Mouse (Mus musculus) kidney, postnatal 0 days (tissue): Measurements from ENCODE around the gene Olfr715b. TPM values are rescaled to one million over a fixed set of nuclear protein-coding genes. Genes with fewer than 3 reads are reported as not detected.
"Not testable (repeated sequence)": the region's sequence is repeated elsewhere in the genome, so short reads cannot be mapped to it uniquely, and the experiment has no call there.

Experiments used
- ATAC-seq: fragments of 200-750 bp; cut with Nextera tagmentation; replicated peaks from 2 replicates; pipeline ENCODE4 v1.8.0; 2017; ENCODE audit warnings: low read depth, moderate number of reproducible peaks, moderate TSS enrichment, moderate library complexity; ENCODE audit not compliant: low FRiP score
- DNase-seq: peaks from one replicate; pipeline ENCODE4 v3.0.0-alpha.2; 2016; ENCODE audit warnings: low spot score
- H3K27ac ChIP-seq: fragments of 300-500 bp; sonication (generic); 2 replicates; pipeline ENCODE4 v1.5.1; 2014; ENCODE audit warnings: mild to moderate bottlenecking
- H3K27me3 ChIP-seq: fragments of 300-500 bp; sonication (generic); 2 replicates; pipeline ENCODE4 v1.6.1; 2014; ENCODE audit warnings: low read length, mixed read lengths; ENCODE audit not compliant: insufficient read depth
- H3K36me3 ChIP-seq: fragments of 300-500 bp; sonication (generic); 2 replicates; pipeline ENCODE4 v1.6.1; 2014; ENCODE audit warnings: low read length, mixed read lengths; ENCODE audit not compliant: insufficient read depth
- H3K4me1 ChIP-seq: fragments of 300-500 bp; sonication (generic); replicated peaks from 2 replicates; pipeline ENCODE4 v1.6.1; 2014; ENCODE audit warnings: antibody characterized with exemption, low read length, mixed read lengths; ENCODE audit not compliant: insufficient read depth
- H3K4me2 ChIP-seq: fragments of 300-500 bp; sonication (generic); 2 replicates; pipeline ENCODE4 v1.6.1; 2014; ENCODE audit warnings: mild to moderate bottlenecking, low read length, moderate library complexity, mixed read lengths
- H3K4me3 ChIP-seq: fragments of 300-500 bp; sonication (generic); replicated peaks from 2 replicates; pipeline ENCODE4 v1.5.1; 2014; ENCODE audit warnings: low read depth, low read length
- H3K9ac ChIP-seq: fragments of 300-500 bp; sonication (generic); 2 replicates; pipeline ENCODE4 v1.6.1; 2014; ENCODE audit warnings: low read depth, low read length
- H3K9me3 ChIP-seq: fragments of 300-500 bp; sonication (generic); replicated peaks from 2 replicates; pipeline ENCODE4 v1.6.1; 2016; ENCODE audit warnings: low read length, inconsistent platforms, mixed read lengths
- CTCF ChIP-seq: IDR thresholded peaks from 2 replicates; pipeline ENCODE4 v1.5.1; 2016; ENCODE audit warnings: antibody characterized with exemption, low read depth, mild to moderate bottlenecking, moderate library complexity
- WGBS: fragments of 180-500 bp; shearing (Covaris S2); extraction: QIAGEN DNeasy Blood & Tissue Kit; methylation state at CpG from one replicate; pipeline ENCODE4 v1.1.7; 2014; 5-methylcytosine and 5-hydroxymethylcytosine counted together
- polyA plus RNA-seq: library from polyadenylated mRNA; unstranded; fragments of >200 nt; fragmentation: Nextera tagmentation; extraction: Ambion mirVana; gene quantifications from 2 replicates; pipeline ENCODE4 v1.2.1, GENCODE M21; 2015

The Olfr715b gene
- polyA plus RNA-seq: not detected in 2 replicates

DNA sequence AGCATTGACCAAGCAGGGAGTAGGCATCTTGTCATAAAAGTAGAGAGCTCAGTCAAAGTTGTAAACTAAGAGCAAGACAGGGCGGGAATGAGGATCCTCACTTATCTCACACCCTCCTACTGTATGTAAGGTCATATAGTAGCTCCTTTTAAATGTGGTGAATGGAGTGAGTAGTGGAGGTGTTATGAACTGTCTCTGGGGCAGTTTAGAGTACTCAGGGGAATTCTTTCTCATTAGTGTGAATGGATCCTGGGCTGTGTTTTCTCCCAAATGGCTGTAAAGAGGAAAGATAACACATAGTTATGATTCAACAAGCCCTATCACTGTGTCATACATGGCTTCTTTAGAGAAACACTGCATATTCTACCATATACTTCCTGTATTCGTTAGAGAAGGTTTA lies at the start of gene Olfr715b:
TSS of gene Olfr715b (minus strand) at position 101 of the 400 bp plus-strand sequence.
- H3K27ac ChIP-seq: not testable (repeated sequence)
- WGBS: 70% methylated on average over 1 of the region's 2 CpGs

DNA sequence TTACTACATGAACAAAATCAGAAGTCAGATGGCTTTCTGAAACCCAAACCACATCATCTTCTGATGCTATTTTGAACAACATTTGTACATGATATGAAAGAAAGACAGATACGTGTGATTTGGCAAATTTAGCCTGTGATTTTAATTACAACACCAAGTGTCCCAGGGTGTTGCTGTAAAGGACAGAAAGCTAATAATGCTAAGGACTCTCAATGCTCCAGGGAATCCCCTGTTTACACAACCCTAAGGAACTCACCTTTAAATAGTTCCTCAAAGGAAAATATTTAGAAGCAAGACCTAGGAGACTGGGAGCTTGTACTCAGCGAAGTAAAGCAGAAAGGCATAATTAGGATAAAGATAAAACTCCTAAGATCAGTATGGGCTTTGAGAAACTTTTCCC lies 27.9 kb upstream of the Olfr715b start, which contains the start of gene Olfr716:
TSS of gene Olfr716 (plus strand) at position 301 of the 400 bp plus-strand sequence.
- not testable (repeated sequence) for H3K4me3 ChIP-seq, H3K9me3 ChIP-seq, DNase-seq, H3K36me3 ChIP-seq, H3K27me3 ChIP-seq, H3K4me2 ChIP-seq, H3K9ac ChIP-seq, H3K27ac ChIP-seq, H3K4me1 ChIP-seq, ATAC-seq
- WGBS: 61% methylated on average over 2 of the region's 2 CpGs

More for the DNA sequence above, at the start of gene Olfr715b:
- not testable (repeated sequence) for DNase-seq, H3K4me3 ChIP-seq, H3K9me3 ChIP-seq, H3K36me3 ChIP-seq, H3K9ac ChIP-seq, H3K27me3 ChIP-seq, ATAC-seq, H3K4me1 ChIP-seq, H3K4me2 ChIP-seq

DNA sequence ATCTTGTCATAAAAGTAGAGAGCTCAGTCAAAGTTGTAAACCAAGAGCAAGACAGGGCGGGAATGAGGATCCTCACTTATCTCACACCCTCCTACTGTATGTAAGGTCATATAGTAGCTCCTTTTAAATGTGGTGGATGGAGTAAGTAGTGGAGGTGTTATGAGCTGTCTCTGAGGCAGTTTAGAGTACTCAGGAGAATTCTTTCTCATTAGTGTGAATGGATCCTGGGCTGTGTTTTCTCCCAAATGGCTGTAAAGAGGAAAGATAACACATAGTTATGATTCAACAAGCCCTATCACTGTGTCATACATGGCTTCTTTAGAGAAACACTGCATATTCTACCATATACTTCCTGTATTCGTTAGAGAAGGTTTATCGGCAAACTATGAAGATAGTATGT lies 20.8 kb upstream of the Olfr715b start, which contains the start of gene Olfr715:
TSS of gene Olfr715 (minus strand) at position 101 of the 400 bp plus-strand sequence.
- 92% methylated on average over 2 of the region's 3 CpGs for WGBS
- H3K4me1 ChIP-seq, H3K4me3 ChIP-seq, H3K36me3 ChIP-seq, H3K4me2 ChIP-seq, DNase-seq, H3K27me3 ChIP-seq, H3K9ac ChIP-seq, H3K27ac ChIP-seq, H3K9me3 ChIP-seq, ATAC-seq: not testable (repeated sequence)

DNA sequence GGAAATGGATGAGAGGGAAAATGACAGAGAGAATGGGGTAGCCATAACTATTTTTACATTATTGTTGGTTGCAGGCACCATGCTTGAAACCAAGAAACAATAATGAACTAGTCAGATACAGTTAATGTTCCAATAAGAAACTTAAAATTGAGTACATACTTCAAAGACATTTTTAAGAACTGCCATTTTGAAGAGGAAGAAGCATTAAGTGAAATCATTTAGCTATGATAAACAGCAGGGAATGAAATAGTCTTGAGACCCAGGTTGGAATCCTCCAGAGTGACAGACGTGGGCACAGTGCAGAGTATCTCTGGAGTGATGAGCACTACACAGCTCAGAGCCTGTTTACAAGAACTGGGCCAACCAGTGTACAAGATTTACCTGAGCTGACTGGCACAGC lies 17.2 kb downstream of the Olfr715b start, which contains the start of gene Olfr17:
TSS of gene Olfr17 (plus strand) at position 301 of the 400 bp plus-strand sequence.
- DNase-seq: no peak
- Histone ChIP-seq H3K4me1 (no peaks in the 10 kb centered on the region), H3K9ac (no peak within 1 kb of the TSS), H3K27me3 (no peaks in the 10 kb centered on the region), H3K27ac (no peak within 1 kb of the TSS), H3K9me3 (no peaks in the 10 kb centered on the region), H3K4me3 (no peak within 1 kb of the TSS), H3K36me3 (no peaks in the 10 kb centered on the region), H3K4me2 (no peak within 1 kb of the TSS)
- no peak for TF ChIP-seq CTCF
- WGBS: 56% methylated on average over 1 of the region's 1 CpGs
- ATAC-seq: no peak

DNA sequence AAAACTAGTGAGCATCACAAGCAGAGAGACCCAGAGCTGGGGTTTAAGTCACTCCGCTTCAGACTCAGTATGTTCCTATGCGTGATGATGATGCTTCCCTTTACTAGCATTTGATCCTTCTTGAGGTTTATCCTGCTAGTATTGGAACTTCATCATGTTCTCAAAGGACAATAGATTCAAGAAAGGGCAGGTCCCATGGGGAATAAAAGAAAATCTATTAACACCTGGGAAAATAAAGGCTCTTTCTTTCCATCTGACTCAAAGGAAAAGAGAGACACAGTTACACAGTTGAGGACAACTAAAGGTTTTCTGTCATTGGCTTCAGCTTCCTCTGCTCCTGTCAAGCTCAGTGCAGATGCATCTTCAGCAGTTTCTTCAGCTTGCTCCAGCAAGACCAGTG lies 39.5 kb downstream of the Olfr715b start, which contains the start of gene Olfr714:
TSS of gene Olfr714 (plus strand) at position 301 of the 400 bp plus-strand sequence.
- Histone ChIP-seq H3K4me3 (no peak within 1 kb of the TSS), H3K4me1 (no peaks in the 10 kb centered on the region), H3K9me3 (no peaks in the 10 kb centered on the region), H3K9ac (no peak within 1 kb of the TSS), H3K27ac (no peak within 1 kb of the TSS), H3K4me2 (no peak within 1 kb of the TSS), H3K36me3 (no peaks in the 10 kb centered on the region), H3K27me3 (no peaks in the 10 kb centered on the region)
- no peak for TF ChIP-seq CTCF
- 88% methylated on average over 2 of the region's 2 CpGs for WGBS
- DNase-seq (no peak), ATAC-seq (no peak)

Other genes with a start within 250 kb of the Olfr715b start
- gene Olfr704, start 247.2 kb downstream of the Olfr715b start, polyA plus RNA-seq: not detected in 2 replicates
- not detected in 2 replicates for gene Olfr705, start 233.5 kb downstream of the Olfr715b start, polyA plus RNA-seq
- not detected in 2 replicates for gene Olfr706, start 222.2 kb downstream of the Olfr715b start, polyA plus RNA-seq
- gene Olfr707, start 209.1 kb downstream of the Olfr715b start, polyA plus RNA-seq: not detected in 2 replicates
- not detected in 2 replicates for gene Olfr1532-ps1, start 202.4 kb downstream of the Olfr715b start, polyA plus RNA-seq
- gene Olfr709-ps1, start 178.2 kb downstream of the Olfr715b start, polyA plus RNA-seq: not detected in 2 replicates
- not detected in 2 replicates for gene Olfr710, start 162.1 kb downstream of the Olfr715b start, polyA plus RNA-seq
- not detected in 2 replicates for gene Olfr6, start 146.4 kb downstream of the Olfr715b start, polyA plus RNA-seq
- not detected in 2 replicates for gene Olfr711, start 134.9 kb downstream of the Olfr715b start, polyA plus RNA-seq
- not detected in 2 replicates for gene Olfr2, start 104.3 kb downstream of the Olfr715b start, polyA plus RNA-seq
- not detected in 2 replicates for gene Olfr713, start 79.2 kb downstream of the Olfr715b start, polyA plus RNA-seq
- not detected in 2 replicates for gene Olfr714, start 39.4 kb downstream of the Olfr715b start, polyA plus RNA-seq
- not detected in 2 replicates for gene Olfr17, start 17.1 kb downstream of the Olfr715b start, polyA plus RNA-seq
- not detected in 2 replicates for gene Olfr715, start 20.7 kb upstream of the Olfr715b start, polyA plus RNA-seq
- gene Olfr716, start 28.0 kb upstream of the Olfr715b start, polyA plus RNA-seq: not detected in 2 replicates
- gene Nlrp14, start 56.6 kb upstream of the Olfr715b start, polyA plus RNA-seq: not detected in 2 replicates
- not detected in 2 replicates for gene Rbmxl2, start 99.1 kb upstream of the Olfr715b start, polyA plus RNA-seq